Mouse (Mus musculus): ENCODE data around the gene Pawr. TPM values are rescaled to one million over a fixed set of nuclear protein-coding genes. Genes with fewer than 3 reads are reported as not detected.
"Not testable (repeated sequence)": the region's sequence is repeated elsewhere in the genome, so short reads cannot be mapped to it uniquely, and the experiment has no call there.

Pawr gene
- polyA plus RNA-seq, 1 experiment from 2014 or later = 12.6 TPM

GRCm38 (mm10) chr10:108346301-108346700, 14.4 kb downstream of the Pawr start:
- H3K36me3 ChIP-seq = peaks cover 38% of the 10 kb centered on the region
- H3K27ac ChIP-seq (replicated peaks); H3K27me3 ChIP-seq (ENCODE audit: low read depth, poor library complexity, severe bottlenecking); H3K4me1 ChIP-seq; H3K4me3 ChIP-seq; H3K9me3 ChIP-seq (replicated peaks); DNase-seq (ENCODE audit: low spot score): not testable (repeated sequence)
- WGBS = 98% methylated on average over 4 of the region's 4 CpGs

- Histone ChIP-seq H3K36me3 (peaks cover 19% of the 10 kb centered on the region), H3K27me3 (ENCODE audit: low read depth, poor library complexity, severe bottlenecking) (no peaks in the 10 kb centered on the region), H3K27ac (replicated peaks) (no peak overlapping the region), H3K4me1 (peaks cover 11% of the 10 kb centered on the region), H3K4me3 (no peak overlapping the region), H3K9me3 (replicated peaks) (peaks cover 6% of the 10 kb centered on the region; the same call in 1 of the 2 replicates)
- 93% methylated on average over 9 of the region's 9 CpGs for WGBS
- DNase-seq (ENCODE audit: low spot score) = no peak
These were observed 18.5 kb downstream of the Pawr start for GRCm38 (mm10) chr10:108350125-108351070.

GRCm38 (mm10) chr10:108352944-108353343, 21.0 kb downstream of the Pawr start:
- WGBS = 86% methylated on average over 10 of the region's 10 CpGs
- H3K36me3 ChIP-seq = peaks cover 15% of the 10 kb centered on the region
- DNase-seq (ENCODE audit: low spot score) = no peak

GRCm38 (mm10) chr10:108354726-108355391, 22.9 kb downstream of the Pawr start:
- H3K4me1 ChIP-seq = peaks cover 15% of the 10 kb centered on the region
- H3K4me3 ChIP-seq = no peak overlapping the region
- no peaks in the 10 kb centered on the region for H3K27me3 ChIP-seq (ENCODE audit: low read depth, poor library complexity, severe bottlenecking)
- WGBS = 34% methylated on average over 10 of the region's 10 CpGs
- H3K27ac ChIP-seq (replicated peaks) = peak overlapping the region; percentile 38; the same call in 1 of the 2 replicates
- peaks cover 21% of the 10 kb centered on the region for H3K36me3 ChIP-seq
- no peaks in the 10 kb centered on the region for H3K9me3 ChIP-seq (replicated peaks)
- DNase-seq (ENCODE audit: low spot score) = no peak

More at GRCm38 (mm10) chr10:108352944-108353343, 21.0 kb downstream of the Pawr start:
- Histone ChIP-seq H3K4me3 (no peak overlapping the region), H3K4me1 (peaks cover 15% of the 10 kb centered on the region), H3K27ac (replicated peaks) (no peak overlapping the region), H3K9me3 (replicated peaks) (no peaks in the 10 kb centered on the region), H3K27me3 (ENCODE audit: low read depth, poor library complexity, severe bottlenecking) (no peaks in the 10 kb centered on the region)

GRCm38 (mm10) chr10:108355392-108355775, 23.5 kb downstream of the Pawr start:
- 89% methylated on average over 3 of the region's 3 CpGs for WGBS
- no peak overlapping the region for H3K27ac ChIP-seq (replicated peaks)
- no peaks in the 10 kb centered on the region for H3K27me3 ChIP-seq (ENCODE audit: low read depth, poor library complexity, severe bottlenecking)
- H3K9me3 ChIP-seq (replicated peaks) = no peaks in the 10 kb centered on the region
- H3K36me3 ChIP-seq = peaks cover 21% of the 10 kb centered on the region
- no peak for DNase-seq (ENCODE audit: low spot score)
- H3K4me3 ChIP-seq = no peak overlapping the region
- peaks cover 15% of the 10 kb centered on the region for H3K4me1 ChIP-seq

- peaks cover 21% of the 10 kb centered on the region for H3K36me3 ChIP-seq
- no peaks in the 10 kb centered on the region for H3K9me3 ChIP-seq (replicated peaks)
- no peaks in the 10 kb centered on the region for H3K27me3 ChIP-seq (ENCODE audit: low read depth, poor library complexity, severe bottlenecking)
- H3K4me1 ChIP-seq = peaks cover 20% of the 10 kb centered on the region
- H3K4me3 ChIP-seq = no peak overlapping the region
- H3K27ac ChIP-seq (replicated peaks) = no peak overlapping the region; the same call in 1 of the 2 replicates
- DNase-seq (ENCODE audit: low spot score) = no peak
- WGBS = 93% methylated on average over 12 of the region's 12 CpGs
These were observed 24.8 kb downstream of the Pawr start for GRCm38 (mm10) chr10:108356601-108357187.

GRCm38 (mm10) chr10:108359974-108360373, 28.1 kb downstream of the Pawr start:
- DNase-seq (ENCODE audit: low spot score) = no peak
- Histone ChIP-seq H3K4me1 (peaks cover 28% of the 10 kb centered on the region), H3K36me3 (peaks cover 19% of the 10 kb centered on the region), H3K9me3 (replicated peaks) (peaks cover 2% of the 10 kb centered on the region; the same call in 1 of the 2 replicates), H3K27ac (replicated peaks) (no peak overlapping the region), H3K4me3 (no peak overlapping the region), H3K27me3 (ENCODE audit: low read depth, poor library complexity, severe bottlenecking) (no peaks in the 10 kb centered on the region)
- 89% methylated on average over 16 of the region's 16 CpGs for WGBS

GRCm38 (mm10) chr10:108360801-108361200, 28.9 kb downstream of the Pawr start:
- no peaks in the 10 kb centered on the region for H3K27me3 ChIP-seq (ENCODE audit: low read depth, poor library complexity, severe bottlenecking)
- H3K4me3 ChIP-seq = no peak overlapping the region
- DNase-seq (ENCODE audit: low spot score) = no peak
- H3K27ac ChIP-seq (replicated peaks) = no peak overlapping the region
- H3K9me3 ChIP-seq (replicated peaks) = peaks cover 10% of the 10 kb centered on the region; the same call in 1 of the 2 replicates
- peaks cover 23% of the 10 kb centered on the region for H3K36me3 ChIP-seq
- WGBS = 70% methylated on average over 6 of the region's 6 CpGs
- peaks cover 21% of the 10 kb centered on the region for H3K4me1 ChIP-seq

- H3K4me1 ChIP-seq = peaks cover 21% of the 10 kb centered on the region
These were observed 29.7 kb downstream of the Pawr start for GRCm38 (mm10) chr10:108361419-108362155.

GRCm38 (mm10) chr10:108363932-108364331, 32.0 kb downstream of the Pawr start:
- Histone ChIP-seq H3K27me3 (ENCODE audit: low read depth, poor library complexity, severe bottlenecking) (no peaks in the 10 kb centered on the region), H3K27ac (replicated peaks) (no peak overlapping the region), H3K36me3 (peaks cover 6% of the 10 kb centered on the region; the same call in 1 of the 2 replicates), H3K4me1 (peaks cover 21% of the 10 kb centered on the region), H3K4me3 (no peak overlapping the region), H3K9me3 (replicated peaks) (peaks cover 13% of the 10 kb centered on the region; the same call in 1 of the 2 replicates)
- WGBS = 56% methylated on average over 9 of the region's 9 CpGs
- no peak for DNase-seq (ENCODE audit: low spot score)

More at GRCm38 (mm10) chr10:108361419-108362155, 29.7 kb downstream of the Pawr start:
- H3K27me3 ChIP-seq (ENCODE audit: low read depth, poor library complexity, severe bottlenecking) = no peaks in the 10 kb centered on the region
- H3K27ac ChIP-seq (replicated peaks) = no peak overlapping the region
- H3K36me3 ChIP-seq = peaks cover 23% of the 10 kb centered on the region
- 80% methylated on average over 9 of the region's 9 CpGs for WGBS
- H3K4me3 ChIP-seq = no peak overlapping the region
- no peak for DNase-seq (ENCODE audit: low spot score)
- H3K9me3 ChIP-seq (replicated peaks) = peaks cover 13% of the 10 kb centered on the region; the same call in 1 of the 2 replicates

- WGBS = 75% methylated on average over 26 of the region's 26 CpGs
- DNase-seq (ENCODE audit: low spot score) = no peak
- Histone ChIP-seq H3K9me3 (replicated peaks) (peaks cover 13% of the 10 kb centered on the region; the same call in 1 of the 2 replicates), H3K4me1 (peaks cover 21% of the 10 kb centered on the region), H3K27ac (replicated peaks) (no peak overlapping the region), H3K27me3 (ENCODE audit: low read depth, poor library complexity, severe bottlenecking) (no peaks in the 10 kb centered on the region), H3K4me3 (no peak overlapping the region), H3K36me3 (peaks cover 9% of the 10 kb centered on the region)
These were observed 33.2 kb downstream of the Pawr start for GRCm38 (mm10) chr10:108364946-108365719.
